Mouse (Mus musculus) myocyte (in vitro differentiated cells): ENCODE results near the gene Ncor2.

Experiments used
- CEBPB ChIP-seq: IDR thresholded peaks from 2 replicates; pipeline ENCODE4 v1.6.1; 2011; ENCODE audit warnings: mild to moderate bottlenecking, moderate library complexity; ENCODE audit not compliant: poor library complexity, insufficient read depth, severe bottlenecking
- E2F4 ChIP-seq: IDR thresholded peaks from one replicate; pipeline ENCODE4 v1.6.1; 2011; ENCODE audit warnings: mild to moderate bottlenecking, control low read depth, moderate library complexity; ENCODE audit not compliant: insufficient read depth
- MAX ChIP-seq: IDR thresholded peaks from one replicate; pipeline ENCODE4 v1.6.1; 2011; ENCODE audit warnings: low read depth, mild to moderate bottlenecking, control low read depth
- MYOD1 ChIP-seq, 3 experiments: IDR thresholded peaks; one replicate each; pipeline ENCODE4 v1.6.1; 2011; ENCODE audit warnings: control low read depth in 2 of 3, low read depth in 2 of 3, mild to moderate bottlenecking in 2 of 3, moderate library complexity in 1 of 3; ENCODE audit not compliant: insufficient read length in 2 of 3, control insufficient read depth in 1 of 3
- MYOG ChIP-seq, 3 experiments: IDR thresholded peaks; one replicate each; pipeline ENCODE4 v1.6.1; 2011; ENCODE audit warnings: control low read depth in 2 of 3, low read depth in 2 of 3, mild to moderate bottlenecking in 2 of 3; ENCODE audit not compliant: insufficient read length in 2 of 3, control insufficient read depth in 1 of 3, insufficient read depth in 1 of 3
- POLR2A ChIP-seq: IDR thresholded peaks from one replicate; pipeline ENCODE4 v1.6.1; 2011; ENCODE audit warnings: low read depth, mild to moderate bottlenecking, control low read depth, moderate library complexity; ENCODE audit not compliant: insufficient read length
- POLR2AphosphoS2 ChIP-seq: IDR thresholded peaks from one replicate; pipeline ENCODE4 v1.6.1; 2011; ENCODE audit warnings: low read depth, control low read depth; ENCODE audit not compliant: insufficient read length
- REST ChIP-seq: IDR thresholded peaks from one replicate; pipeline ENCODE4 v1.6.1; 2011; ENCODE audit warnings: mild to moderate bottlenecking, control low read depth, moderate library complexity; ENCODE audit not compliant: insufficient read depth, insufficient read length
- SRF ChIP-seq: IDR thresholded peaks from one replicate; pipeline ENCODE4 v1.6.1; 2011; ENCODE audit warnings: low read depth; ENCODE audit not compliant: control insufficient read depth, insufficient read length
- TCF12 ChIP-seq: IDR thresholded peaks from one replicate; pipeline ENCODE4 v1.6.1; 2011; ENCODE audit warnings: mild to moderate bottlenecking, control low read depth; ENCODE audit not compliant: poor library complexity, insufficient read depth, severe bottlenecking
- USF1 ChIP-seq: IDR thresholded peaks from one replicate; pipeline ENCODE4 v1.6.1; 2011; ENCODE audit warnings: low read depth, mild to moderate bottlenecking, control low read depth, moderate library complexity

- TF ChIP-seq E2F4 (no peak), POLR2A (no peak), MYOG (IDR thresholded peaks at IDR 0.05; ENCODE audit: control insufficient read depth in 1 of 3, insufficient read depth in 1 of 3, insufficient read length in 2 of 3, low read depth in 2 of 3) (no peak), REST (no peak), POLR2AphosphoS2 (no peak), USF1 (no peak), MAX (no peak), TCF12 (no peak), CEBPB (no peak), SRF (no peak), MYOD1 (IDR thresholded peaks at IDR 0.05; ENCODE audit: control insufficient read depth in 1 of 3, insufficient read length in 2 of 3, low read depth in 2 of 3) (no peak)
Measured at GRCm38 (mm10) chr5:125046436-125046835, 132.6 kb downstream of the Ncor2 start.
